Mouse (Mus musculus) cerebellum, adult 2 months (tissue): ENCODE data around the gene Mtg1. TPM values are rescaled to one million over a fixed set of nuclear protein-coding genes. Genes with fewer than 3 reads are reported as not detected.

Experiments
- DNase-seq, 2 experiments: peaks; one replicate each; pipeline ENCODE4 v3.0.0; 2021
- H3K27ac ChIP-seq: fragments of 200-500 bp; 2 replicates; pipeline ENCODE4 v1.5.1; 2012; ENCODE audit warnings: low read length, control low read depth, inconsistent platforms; ENCODE audit not compliant: insufficient read depth
- H3K27me3 ChIP-seq: fragments of 200-500 bp; 2 replicates; pipeline ENCODE4 v1.6.1; 2012; ENCODE audit warnings: inconsistent platforms, mild to moderate bottlenecking, low read length, moderate library complexity; ENCODE audit not compliant: control insufficient read depth, insufficient read depth
- H3K4me1 ChIP-seq: fragments of 200-500 bp; 2 replicates; pipeline ENCODE4 v1.6.1; 2011; ENCODE audit warnings: low read length; ENCODE audit not compliant: control insufficient read depth, insufficient read depth
- H3K4me3 ChIP-seq: fragments of 200-500 bp; replicated peaks from 2 replicates; pipeline ENCODE3; 2011; ENCODE audit warnings: mild to moderate bottlenecking, low read depth, low read length, control low read depth; ENCODE audit not compliant: insufficient read depth
- CTCF ChIP-seq: fragments of 200-500 bp; IDR thresholded peaks from 2 replicates; pipeline ENCODE4 v1.5.1; 2011; ENCODE audit warnings: low read depth, mild to moderate bottlenecking, control low read depth, low read length, moderate library complexity, borderline replicate concordance; ENCODE audit not compliant: insufficient read depth
- POLR2A ChIP-seq: fragments of 200-500 bp; IDR thresholded peaks from 2 replicates; pipeline ENCODE4 v1.6.1; 2011; ENCODE audit warnings: low read length, control low read depth, borderline replicate concordance; ENCODE audit not compliant: insufficient read depth
- WGBS: fragments of 180-500 bp; shearing (Covaris S2); methylation state at CpG from one replicate; pipeline ENCODE4 v1.1.7; 2018; 5-methylcytosine and 5-hydroxymethylcytosine counted together
- polyA plus RNA-seq: library from polyadenylated mRNA; depleted of rRNA; stranded (reverse); fragments of >200 nt; gene quantifications from 2 replicates; pipeline ENCODE4 v1.2.3, GENCODE M21; 2012; rRNA removed

Mtg1 gene
- polyA plus RNA-seq, 1 experiment: 42.4 TPM

DNA sequence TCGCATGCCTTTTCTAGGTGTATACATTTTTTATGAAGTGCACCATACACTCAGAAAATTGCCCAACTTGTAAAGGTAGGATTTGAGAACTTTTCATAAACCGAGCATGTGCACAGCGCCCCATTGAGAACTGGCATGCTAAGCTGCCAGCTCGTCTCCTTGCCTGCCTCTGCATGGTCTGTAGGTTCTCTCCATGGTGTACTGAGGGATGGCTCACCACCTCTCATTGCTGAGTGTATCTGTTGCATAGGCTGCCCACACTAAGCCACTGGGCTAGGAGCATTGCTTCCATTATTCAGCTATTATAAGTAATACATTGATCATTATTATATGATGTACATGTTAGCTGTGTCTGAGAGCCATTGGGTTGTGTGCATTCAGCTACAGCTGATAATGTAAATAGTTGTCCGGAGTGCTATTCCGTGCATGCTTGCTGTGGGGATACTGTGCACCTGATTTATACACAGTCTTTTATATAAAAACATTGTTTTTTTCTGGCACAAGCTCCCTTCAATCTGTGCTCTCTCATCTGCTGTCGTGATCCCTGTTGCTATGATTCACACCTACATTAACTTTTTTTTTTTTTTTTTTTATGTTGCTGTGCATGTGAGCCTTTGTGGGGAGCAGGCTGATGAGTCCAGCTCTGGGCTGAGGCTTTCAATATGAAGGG, 50.5 kb downstream of the Mtg1 start:
- no peak overlapping the region for H3K4me3 ChIP-seq
- no peaks in the 10 kb centered on the region for H3K4me1 ChIP-seq
- TF ChIP-seq POLR2A (no peak), CTCF (no peak)
- WGBS: 62% methylated on average over 7 of the region's 7 CpGs
- H3K27me3 ChIP-seq: no peaks in the 10 kb centered on the region
- DNase-seq: no peak
- no peak overlapping the region for H3K27ac ChIP-seq

DNA sequence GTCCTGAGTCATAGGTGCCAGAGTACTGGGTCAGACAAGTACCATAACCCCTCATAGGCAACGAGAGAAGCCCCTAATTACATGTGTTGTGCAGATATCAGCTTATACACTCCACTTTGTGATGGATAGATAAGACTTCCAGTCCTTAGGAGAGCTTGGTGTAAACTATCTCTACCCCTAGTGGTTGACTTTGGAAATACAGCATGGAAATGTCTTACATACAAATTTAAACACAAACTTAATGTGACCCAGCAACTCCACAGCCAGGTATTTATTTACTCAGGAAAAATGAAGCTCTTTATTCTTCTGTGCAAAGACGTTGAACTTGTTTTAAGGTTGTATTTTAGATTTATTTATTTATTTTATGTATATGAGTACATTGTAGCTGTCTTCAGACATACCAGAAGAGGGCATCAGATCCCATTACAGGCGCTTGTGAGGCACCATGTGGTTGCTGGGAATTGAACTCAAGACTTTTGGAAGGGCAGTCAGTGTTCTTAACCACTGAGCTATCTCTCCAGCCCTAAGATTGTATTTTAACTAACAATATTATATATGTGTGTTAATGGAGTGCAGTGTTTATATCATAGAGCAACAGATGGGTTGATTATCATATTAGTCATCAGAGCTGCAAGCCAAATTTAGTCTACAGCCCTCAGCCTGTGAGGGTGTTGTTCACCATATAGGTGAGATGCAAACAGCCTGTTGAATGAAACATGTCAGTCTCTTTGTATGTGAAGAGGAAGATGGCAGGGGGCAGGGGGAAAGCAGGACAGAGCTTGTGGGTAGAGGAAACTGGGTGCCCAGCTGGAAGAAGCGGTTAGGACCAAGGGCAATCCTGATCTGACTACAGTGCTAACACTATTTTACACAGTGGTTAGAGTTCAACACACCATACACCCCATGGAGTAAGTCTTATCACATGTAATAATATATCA, 51.3 kb downstream of the Mtg1 start:
- H3K4me1 ChIP-seq: no peaks in the 10 kb centered on the region
- H3K4me3 ChIP-seq: no peak overlapping the region
- TF ChIP-seq CTCF: peak; percentile 25; the same call in 1 of the 2 replicates
- TF ChIP-seq POLR2A: no peak
- DNase-seq: no peak
- WGBS: 63% methylated on average over 4 of the region's 4 CpGs
- no peak overlapping the region for H3K27ac ChIP-seq
- no peaks in the 10 kb centered on the region for H3K27me3 ChIP-seq

DNA sequence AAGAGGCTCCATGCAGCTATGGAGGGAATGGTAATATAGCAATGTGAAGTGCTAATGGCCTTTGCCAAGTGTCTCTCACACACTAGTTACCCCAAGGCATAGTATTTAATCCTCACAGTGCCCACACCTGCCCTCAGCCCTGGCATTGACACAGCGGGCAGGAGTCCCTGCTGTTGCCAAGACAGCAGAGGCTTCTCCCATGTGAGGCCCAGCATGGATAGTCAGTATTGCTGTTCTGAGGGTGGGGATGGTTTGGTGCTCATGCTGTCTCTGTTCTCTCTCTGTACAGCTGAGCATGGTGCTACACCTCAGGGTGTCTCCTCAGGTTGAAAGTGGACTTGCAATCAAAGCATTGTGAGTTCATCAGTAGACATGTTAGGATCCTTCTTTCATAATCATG, 53.1 kb downstream of the Mtg1 start:
- TF ChIP-seq POLR2A (no peak), CTCF (no peak)
- H3K27ac ChIP-seq: no peak overlapping the region

DNA sequence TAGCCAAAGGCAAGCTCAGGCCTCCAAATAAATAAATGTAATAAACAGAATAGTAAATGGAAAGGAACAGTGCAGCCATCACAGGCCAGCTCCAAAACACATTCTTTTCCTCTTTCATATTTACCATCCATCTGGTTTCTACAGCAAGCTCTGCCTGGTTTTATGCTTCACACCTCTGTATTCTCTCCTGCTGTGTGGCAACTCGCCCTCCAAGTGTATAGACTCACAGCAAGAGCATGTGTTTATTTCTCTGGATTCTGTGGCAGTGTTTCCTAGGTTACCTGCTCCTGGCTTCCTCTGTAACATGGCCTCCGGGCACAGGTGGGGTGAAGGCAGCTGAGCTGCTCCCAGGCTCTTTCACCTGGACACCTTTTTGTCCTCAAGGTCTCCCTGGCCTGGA, 55.1 kb downstream of the Mtg1 start:
- WGBS: 50% methylated on average over 2 of the region's 2 CpGs
- no peak for TF ChIP-seq CTCF
- Histone ChIP-seq H3K27me3 (no peaks in the 10 kb centered on the region), H3K4me3 (no peak overlapping the region), H3K27ac (no peak overlapping the region), H3K4me1 (no peaks in the 10 kb centered on the region)
- DNase-seq: no peak

More for the DNA sequence above, 53.1 kb downstream of the Mtg1 start:
- Histone ChIP-seq H3K4me1 (no peaks in the 10 kb centered on the region), H3K27me3 (no peaks in the 10 kb centered on the region), H3K4me3 (no peak overlapping the region)
- no peak for DNase-seq
- 52% methylated on average over 1 of the region's 1 CpGs for WGBS

DNA sequence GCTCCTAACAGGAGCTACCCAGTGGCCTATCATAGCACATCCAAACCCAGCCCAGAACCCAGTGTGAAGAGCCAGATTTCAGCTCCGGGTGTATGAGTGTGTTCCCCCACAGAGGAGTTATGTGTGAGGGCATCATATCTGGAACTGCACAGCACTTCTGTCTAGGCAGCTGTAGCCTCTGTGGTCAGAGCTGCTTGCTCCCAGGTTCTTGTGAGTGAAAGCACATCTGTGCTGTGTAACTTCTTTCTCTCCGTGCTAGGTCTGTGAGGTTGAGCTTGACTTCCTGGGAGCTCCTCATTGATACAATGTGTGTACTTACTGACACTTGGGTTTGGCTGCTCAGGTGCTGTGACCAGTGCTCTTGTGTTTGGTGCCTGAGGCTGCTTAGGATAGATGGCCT, 55.5 kb downstream of the Mtg1 start:
- Histone ChIP-seq H3K27me3 (no peaks in the 10 kb centered on the region), H3K27ac (no peak overlapping the region), H3K4me3 (no peak overlapping the region), H3K4me1 (no peaks in the 10 kb centered on the region)
- TF ChIP-seq CTCF (no peak), POLR2A (no peak)
- WGBS: 78% methylated on average over 2 of the region's 2 CpGs
- no peak for DNase-seq

DNA sequence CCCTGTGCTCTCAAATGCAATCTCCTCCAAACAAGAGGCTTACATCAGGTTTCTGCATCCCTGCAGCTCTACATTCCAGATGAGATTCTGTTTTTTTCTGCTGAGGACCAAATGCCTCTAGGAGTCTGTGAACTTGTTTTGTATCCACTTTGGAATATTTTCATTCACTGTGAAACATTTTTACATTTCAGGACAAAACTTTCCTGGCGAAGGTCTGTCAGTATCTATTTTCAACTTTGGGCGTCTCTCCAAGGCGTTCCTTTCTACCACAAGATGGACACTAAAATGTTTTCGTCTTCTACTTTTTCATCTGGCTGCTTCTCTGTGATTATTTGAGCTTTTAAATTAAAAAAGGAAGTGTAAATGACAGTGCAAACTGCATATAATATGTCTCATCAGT, 56.7 kb downstream of the Mtg1 start:
- no peaks in the 10 kb centered on the region for H3K27me3 ChIP-seq
- H3K4me1 ChIP-seq: no peaks in the 10 kb centered on the region
- H3K4me3 ChIP-seq: no peak overlapping the region
- no peak for TF ChIP-seq POLR2A
- no peak overlapping the region for H3K27ac ChIP-seq
- no peak for DNase-seq
- WGBS: 80% methylated on average over 4 of the region's 4 CpGs

DNA sequence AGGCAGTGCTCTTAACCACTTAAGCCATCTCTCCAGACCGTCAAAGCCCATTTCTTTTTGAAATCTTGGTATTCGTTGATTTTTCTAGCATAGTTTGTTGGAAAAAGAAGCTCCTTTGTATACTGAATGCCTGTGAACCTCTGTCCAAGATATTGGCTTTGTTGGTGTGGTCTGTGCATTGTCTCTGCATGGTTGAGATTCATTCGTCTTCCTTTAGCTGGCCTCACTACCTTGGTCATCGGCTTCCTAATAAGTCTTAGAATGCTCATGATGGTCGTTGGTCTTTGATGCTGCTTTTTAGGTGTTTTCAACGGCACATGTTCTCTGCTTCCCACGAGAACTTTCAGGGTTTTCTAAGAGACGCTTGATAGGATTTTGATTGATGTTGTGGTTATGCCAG, 58.6 kb downstream of the Mtg1 start:
- Histone ChIP-seq H3K4me1 (no peaks in the 10 kb centered on the region), H3K27ac (no peak overlapping the region), H3K27me3 (no peaks in the 10 kb centered on the region), H3K4me3 (no peak overlapping the region)
- TF ChIP-seq POLR2A (no peak), CTCF (no peak)
- DNase-seq: no peak
- WGBS: 80% methylated on average over 8 of the region's 8 CpGs

Other genes with a start within 250 kb of the Mtg1 start
- gene Kndc1, start 242.9 kb upstream of the Mtg1 start, polyA plus RNA-seq: 139 and 160 TPM in 2 replicates
- 0.16 TPM in 1 of 2 replicates, not detected in the other for gene Utf1, start 193.8 kb upstream of the Mtg1 start, polyA plus RNA-seq
- 0.21 and 0.39 TPM in 2 replicates for gene 6430531B16Rik, start 158.8 kb upstream of the Mtg1 start, polyA plus RNA-seq
- 2.8 and 4.1 TPM in 2 replicates for gene Adam8, start 145.0 kb upstream of the Mtg1 start, polyA plus RNA-seq
- 75.8 and 76.9 TPM in 2 replicates for gene Zfp511, start 101.2 kb upstream of the Mtg1 start, polyA plus RNA-seq
- gene Tubgcp2, start 100.9 kb upstream of the Mtg1 start, polyA plus RNA-seq: 51.4 and 54.5 TPM in 2 replicates
- gene Msx3, start 88.5 kb upstream of the Mtg1 start, polyA plus RNA-seq: not detected in 2 replicates
- gene Caly, start 55.0 kb upstream of the Mtg1 start, polyA plus RNA-seq: 189 and 198 TPM in 2 replicates
- not detected in 2 replicates for gene Prap1, start 44.2 kb upstream of the Mtg1 start, polyA plus RNA-seq
- 94.7 and 98.3 TPM in 2 replicates for gene Fuom, start 35.1 kb upstream of the Mtg1 start, polyA plus RNA-seq
- gene Paox, start 21.8 kb upstream of the Mtg1 start, polyA plus RNA-seq: 5.0 and 5.9 TPM in 2 replicates
- 90.9 and 98.6 TPM in 2 replicates for gene Echs1, start 21.1 kb upstream of the Mtg1 start, polyA plus RNA-seq
- gene Sprn, start 17.3 kb downstream of the Mtg1 start, polyA plus RNA-seq: 25.9 and 27.7 TPM in 2 replicates
- not detected in 2 replicates for gene Olfr522, start 27.2 kb downstream of the Mtg1 start, polyA plus RNA-seq
- gene Olfr523, start 35.7 kb downstream of the Mtg1 start, polyA plus RNA-seq: 0.10 TPM in 2 replicates
- gene Olfr524, start 68.4 kb downstream of the Mtg1 start, polyA plus RNA-seq: not detected in 2 replicates
- 0.03 TPM in 1 of 2 replicates, not detected in the other for gene Cd163l1, start 80.7 kb downstream of the Mtg1 start, polyA plus RNA-seq
- gene 5830411N06Rik, start 109.7 kb downstream of the Mtg1 start, polyA plus RNA-seq: 0.10 and 0.13 TPM in 2 replicates
- not detected in 2 replicates for gene Olfr525, start 183.3 kb downstream of the Mtg1 start, polyA plus RNA-seq
- not detected in 2 replicates for gene Olfr527, start 196.5 kb downstream of the Mtg1 start, polyA plus RNA-seq
- not detected in 2 replicates for gene Olfr60, start 224.1 kb downstream of the Mtg1 start, polyA plus RNA-seq
- not detected in 2 replicates for gene Olfr530, start 238.8 kb downstream of the Mtg1 start, polyA plus RNA-seq